Mouse (Mus musculus) CD4-positive, CD25-positive, alpha-beta regulatory T cell, adult 2 months (primary cell): Measurements from ENCODE around the gene Dicer1.

Experiments
- DNase-seq: peaks from one replicate; pipeline ENCODE4 v3.0.0-alpha.2; 2012; ENCODE audit warnings: low read depth, low spot score

The Dicer1 gene

DNA sequence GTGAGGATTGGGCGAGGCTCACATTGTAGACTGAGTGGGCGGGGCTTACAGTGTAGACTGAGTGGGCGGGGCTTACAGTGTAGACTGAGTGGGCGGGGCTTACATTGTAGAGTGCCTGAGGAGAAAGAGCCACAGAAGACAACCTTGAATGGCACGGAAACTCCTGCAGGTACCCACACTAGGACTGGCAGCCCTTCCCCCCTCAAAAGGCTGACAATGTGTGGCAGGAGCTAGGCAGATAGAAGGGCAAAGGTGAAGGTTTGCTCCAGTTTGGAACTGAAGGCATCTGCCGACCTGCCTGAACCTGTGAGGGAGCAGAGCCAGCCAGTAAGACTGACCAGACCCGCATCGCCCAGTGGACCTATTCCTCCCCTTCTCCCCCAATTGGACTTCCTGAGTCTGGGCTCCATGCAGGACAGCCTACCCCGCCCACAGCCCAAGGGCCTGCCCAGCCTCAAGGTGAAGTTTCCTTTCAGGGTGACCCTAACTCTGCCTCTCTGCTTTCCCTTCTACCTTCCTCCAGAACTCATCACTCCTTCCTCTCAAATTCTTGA is 74.3 kb downstream of the Dicer1 start:
- DNase-seq = no peak

DNA sequence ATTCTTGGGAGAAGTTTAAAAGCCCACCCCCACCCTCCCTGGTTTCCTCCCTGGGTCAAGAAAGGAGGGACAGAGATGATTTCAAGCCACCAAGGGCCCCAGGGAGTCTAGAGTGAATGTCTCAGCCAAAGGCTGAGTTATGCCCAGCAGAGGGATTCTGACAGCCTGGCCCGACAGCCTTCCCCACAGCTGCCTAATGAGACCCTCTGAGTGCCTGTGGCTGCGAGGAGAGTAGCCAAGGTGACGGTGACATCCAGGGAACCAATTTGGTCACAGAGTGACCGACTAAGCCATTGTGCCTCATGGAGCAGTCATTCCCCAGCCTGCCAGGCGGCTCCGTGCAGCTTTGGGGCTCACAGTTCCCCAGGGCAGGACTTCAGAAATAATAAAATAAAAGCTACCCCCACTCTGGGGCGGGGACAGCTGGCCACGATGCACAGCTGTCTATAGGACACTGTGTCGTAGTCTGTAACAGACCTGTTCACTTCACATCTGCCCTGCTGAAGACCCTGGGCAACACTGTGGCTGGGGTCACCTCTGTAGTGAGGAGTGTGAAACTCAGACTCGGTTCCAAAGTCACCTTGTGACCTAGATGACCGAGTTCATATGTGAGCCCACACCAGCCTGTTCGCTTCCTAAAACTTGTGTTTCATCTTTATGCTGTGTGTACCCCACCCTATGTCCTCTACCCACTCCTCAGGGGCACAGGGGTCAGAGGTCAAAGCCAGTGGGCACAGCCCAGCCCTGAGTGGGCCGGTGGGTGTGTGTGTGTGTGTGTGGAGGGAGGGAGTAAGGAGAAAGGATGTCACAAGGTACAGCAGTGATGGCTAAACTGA is 75.0 kb downstream of the Dicer1 start:
- DNase-seq = no peak

DNA sequence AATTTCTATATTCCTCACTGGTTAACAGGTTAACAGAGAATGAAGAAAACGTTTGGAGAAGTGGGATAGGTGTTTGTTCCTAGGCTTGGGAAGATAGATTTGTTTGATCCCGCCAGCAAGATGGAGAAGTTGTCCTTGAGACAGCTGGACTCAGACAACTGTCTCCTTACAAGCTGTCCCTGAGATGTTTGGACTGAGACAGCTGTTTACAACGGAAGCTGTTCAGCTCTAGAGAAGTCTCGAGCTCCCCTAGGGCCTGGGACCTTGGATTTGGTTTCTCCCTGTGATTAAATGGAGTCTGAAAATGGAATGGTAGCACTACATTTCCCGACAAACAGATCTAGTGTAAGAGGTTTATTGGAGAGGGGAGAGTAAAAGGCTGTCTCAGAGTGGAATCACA is 78.8 kb downstream of the Dicer1 start:
- no peak for DNase-seq

DNA sequence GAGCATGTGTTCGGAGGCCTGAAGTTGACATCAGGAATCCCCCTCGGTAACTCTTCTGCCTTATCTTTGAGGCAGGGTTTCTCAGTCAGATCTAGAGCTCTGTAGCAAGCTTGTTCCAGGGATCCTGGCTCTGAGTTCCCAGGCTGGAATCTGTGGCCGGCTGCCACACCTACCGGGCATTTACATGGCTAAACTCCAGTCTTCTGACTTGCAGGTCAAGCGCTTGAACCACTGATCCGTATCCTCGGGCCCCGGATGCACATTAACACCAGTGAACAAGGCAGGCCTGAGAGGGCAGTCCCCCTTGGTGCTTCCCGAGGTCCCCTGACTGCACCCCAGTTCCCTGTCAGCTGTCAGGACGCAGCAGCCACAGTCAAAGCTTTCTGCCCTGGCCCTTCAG is 79.3 kb downstream of the Dicer1 start:
- DNase-seq = no peak

DNA sequence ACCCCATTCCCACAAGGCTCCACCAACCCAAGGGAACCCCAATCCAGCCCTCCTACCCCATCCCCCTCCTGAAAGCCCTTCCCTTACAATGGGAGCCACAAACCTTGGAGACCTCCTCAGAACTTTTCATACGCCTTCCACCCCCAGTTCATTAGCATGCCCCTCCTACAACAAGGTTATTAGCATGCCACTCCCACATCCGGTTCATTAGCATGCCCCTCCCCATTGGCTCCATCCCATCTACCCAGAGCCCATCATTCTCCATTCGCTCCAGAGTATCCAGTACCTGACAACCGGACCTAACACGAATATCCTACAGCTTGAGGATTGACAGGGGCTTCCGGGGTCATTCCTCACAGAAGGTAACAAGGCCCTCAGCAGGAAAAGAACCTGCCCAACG is 83.9 kb downstream of the Dicer1 start:
- no peak for DNase-seq

DNA sequence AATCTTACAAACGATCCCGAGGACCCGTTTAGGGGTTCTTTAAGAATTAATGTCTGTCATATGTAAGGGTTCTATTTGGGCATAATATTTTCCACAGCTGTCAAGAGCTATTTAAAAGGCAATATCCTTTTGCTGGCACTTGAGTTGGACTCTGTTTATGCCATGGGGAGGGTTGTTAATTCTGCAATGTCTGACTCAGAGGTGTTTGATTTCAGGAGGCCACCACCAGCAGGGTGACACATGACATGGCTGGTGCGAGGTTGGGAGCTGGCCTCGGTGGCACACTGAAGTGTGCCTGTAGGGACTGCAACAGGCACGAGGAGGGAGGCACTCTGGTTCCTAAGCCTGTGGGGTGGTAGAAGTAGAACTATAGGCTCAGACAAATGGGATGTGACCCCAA is 85.8 kb downstream of the Dicer1 start:
- DNase-seq = no peak

DNA sequence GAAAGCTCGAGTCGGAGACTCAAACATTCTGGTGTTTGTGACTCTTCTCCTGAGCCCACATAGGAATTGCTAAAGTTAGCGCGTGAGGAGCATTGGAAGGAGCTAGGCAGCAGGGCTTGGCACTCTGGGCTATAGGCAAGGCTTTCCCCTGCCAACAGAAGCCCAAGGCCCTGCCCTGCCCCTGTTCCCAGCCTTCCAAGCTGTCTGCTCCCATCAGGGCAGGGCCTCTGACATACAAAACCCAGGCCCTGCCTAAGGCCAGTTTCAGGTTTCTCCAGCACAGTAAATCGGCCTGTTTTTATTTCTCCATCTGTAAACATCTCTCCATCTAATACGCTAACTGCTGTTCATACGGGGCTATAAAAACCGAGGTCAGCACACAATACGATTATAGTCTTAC is 86.2 kb downstream of the Dicer1 start:
- no peak for DNase-seq

DNA sequence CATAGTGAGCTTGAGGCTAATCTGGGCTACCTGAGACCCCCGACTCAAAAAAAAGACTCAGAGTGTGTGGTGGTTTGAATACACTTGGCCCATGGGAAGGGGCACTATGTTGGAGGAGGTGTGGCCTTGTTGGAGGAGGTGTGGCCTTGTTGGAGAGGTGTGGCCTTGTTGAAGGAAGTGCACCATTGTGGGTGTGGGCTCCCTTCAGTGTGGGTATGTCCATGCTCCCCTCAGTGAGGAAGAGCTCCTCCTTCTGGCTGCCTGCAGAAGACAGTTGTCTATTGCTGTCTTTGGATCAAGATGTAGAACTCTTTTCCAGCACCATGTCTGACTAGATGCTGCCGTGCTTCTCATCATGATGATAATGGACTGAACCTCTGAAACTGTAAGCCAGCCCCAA is 95.6 kb downstream of the Dicer1 start:
- no peak for DNase-seq

DNA sequence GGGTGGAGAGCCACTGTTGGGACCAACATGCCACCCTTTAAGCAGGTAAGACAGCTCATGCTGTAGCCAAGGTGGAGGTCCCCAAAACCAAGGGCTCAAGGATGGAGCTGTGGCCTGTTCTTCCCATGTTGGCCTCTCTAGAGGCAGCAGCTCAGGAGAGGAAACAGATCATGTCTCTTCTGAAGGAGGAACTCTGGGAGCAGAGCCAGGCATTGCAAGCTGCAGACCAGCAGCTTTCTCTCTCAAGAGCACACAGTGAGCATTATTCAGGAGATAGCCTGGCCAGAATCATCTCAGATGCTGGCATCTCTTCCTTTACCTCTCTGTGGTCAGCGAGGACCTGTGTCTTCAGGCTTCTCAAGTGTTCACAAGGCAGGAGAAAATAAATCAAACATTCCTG is 96.7 kb downstream of the Dicer1 start:
- no peak for DNase-seq

DNA sequence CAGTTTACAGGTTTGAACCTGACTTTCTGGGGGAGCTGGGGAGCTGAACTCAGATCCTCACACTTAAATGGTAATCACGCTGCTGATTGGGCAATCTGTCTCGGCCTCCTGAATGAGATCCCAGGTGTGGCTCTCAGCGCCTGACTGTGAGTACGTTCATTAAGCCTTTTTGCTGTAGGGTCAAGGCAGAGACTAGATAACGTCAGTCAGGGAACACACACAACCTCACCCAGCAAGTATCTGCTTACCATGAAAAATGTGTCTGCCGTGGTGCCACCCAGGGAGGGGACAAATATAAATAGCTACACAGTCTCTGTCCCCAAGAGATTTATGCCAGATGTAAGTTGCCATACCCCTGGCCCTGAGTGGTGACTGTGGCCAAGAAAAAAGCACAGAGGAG is 99.7 kb downstream of the Dicer1 start:
- no peak for DNase-seq

DNA sequence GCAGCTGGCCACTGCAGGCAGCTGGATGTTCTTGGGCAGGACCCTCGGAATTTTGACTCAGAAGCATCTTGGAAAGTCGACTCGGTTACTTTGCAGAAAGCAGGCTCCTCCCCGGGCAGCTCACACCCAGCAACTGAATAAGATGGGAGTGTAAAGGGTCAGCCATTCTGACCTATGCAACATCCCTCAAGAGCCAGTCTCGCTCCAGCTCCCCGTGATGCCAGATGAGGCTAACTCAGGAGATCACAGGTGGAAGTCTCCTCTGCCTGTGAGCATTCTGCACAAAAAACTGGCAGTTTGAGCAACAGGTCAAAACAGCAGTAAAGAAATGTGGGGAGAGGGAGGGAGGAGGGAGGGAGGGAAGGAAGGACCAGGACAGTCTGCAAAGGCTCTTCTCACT is 100.5 kb downstream of the Dicer1 start:
- DNase-seq = no peak

DNA sequence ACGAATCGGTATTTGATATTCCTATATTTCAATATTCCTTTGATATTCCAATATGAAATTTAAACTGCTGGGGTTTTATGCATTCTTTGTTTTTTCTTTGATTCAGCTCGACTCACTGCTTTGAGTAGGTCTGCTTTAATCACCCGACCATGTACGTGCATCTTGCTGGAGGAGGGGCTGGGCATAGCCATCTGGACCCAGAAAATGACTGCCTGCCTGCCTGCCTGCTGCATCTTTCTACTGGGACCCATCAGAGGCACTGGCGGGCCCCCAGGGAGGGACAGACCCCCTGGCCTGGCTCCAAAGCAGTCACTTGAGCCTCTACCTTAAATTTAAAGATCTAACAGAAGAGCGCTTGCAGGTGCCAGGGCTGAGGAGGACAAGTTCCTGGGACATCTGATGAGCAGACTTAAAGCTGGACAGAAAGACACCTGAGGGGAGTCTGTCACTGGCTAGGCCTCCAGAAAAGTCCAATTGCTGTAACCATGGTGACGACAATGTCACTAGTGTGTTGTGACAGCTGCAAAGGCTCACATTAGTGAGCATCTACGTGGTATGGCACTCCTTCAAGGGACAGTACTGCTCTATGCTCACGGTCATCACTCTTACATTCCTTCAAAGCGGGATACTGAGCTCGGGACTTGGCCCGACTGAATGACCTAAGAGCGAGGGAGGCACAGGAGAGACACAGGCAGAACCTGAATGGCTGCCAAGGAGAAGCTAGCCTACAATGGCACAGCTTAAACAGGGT is 101.1 kb downstream of the Dicer1 start:
- DNase-seq = no peak

DNA sequence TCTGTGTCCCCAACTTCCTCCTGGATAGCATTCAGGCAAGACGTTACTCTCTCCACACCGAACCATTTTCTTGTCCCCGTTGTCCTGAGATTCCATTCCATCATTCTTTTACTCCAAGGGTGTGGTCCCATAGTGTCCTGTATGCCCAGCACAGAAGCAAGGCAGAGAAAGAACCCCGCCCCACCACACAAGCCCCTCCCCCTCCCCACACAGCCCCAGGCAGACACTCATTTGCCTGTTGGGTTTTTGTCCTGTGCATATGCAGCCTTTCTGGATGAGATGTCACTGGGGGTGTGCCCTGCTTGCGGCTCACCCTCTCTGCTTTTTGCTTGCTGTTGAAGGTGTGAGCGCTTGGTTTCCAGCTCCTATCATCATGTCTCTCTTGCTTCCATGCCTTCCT is 103.4 kb downstream of the Dicer1 start:
- no peak for DNase-seq

DNA sequence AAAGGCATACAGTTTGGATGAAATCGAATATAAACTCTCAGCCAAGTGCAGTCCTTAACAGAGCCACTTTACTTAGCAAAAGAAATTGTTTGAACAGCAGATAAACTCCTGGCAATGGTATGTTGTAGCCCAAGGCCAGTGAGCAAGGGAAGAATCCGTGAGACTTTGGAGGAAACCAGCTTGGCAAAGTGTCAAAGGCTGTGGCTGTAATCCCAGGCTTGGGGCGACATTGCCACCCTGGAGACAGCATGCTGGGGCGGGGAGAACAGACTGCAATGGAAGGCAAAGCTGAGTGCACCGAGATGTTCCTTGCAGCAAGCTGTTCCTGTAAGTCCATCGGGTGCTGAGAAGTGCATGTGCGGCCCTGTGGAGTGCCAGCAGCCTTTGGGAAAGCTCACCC is 109.4 kb downstream of the Dicer1 start:
- DNase-seq = no peak

DNA sequence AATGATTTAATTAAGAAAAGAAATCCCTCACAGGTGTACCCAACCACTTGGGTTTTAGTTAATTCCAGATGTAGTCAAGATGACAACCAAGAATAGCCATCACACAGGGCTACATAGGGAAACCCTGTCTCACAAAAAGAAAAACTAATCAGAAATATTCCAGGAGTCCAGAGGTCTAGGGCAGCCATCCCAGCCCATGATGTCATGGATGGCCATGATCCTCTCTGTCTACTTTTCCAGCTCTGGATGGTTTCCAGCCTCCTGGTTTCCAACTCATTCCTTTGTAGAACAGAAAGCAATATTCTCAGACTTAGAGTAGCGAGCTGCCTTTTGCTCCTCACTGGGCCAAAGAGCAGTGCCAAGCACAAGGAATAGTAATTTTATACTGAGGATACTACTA is 110.8 kb downstream of the Dicer1 start:
- DNase-seq = no peak

DNA sequence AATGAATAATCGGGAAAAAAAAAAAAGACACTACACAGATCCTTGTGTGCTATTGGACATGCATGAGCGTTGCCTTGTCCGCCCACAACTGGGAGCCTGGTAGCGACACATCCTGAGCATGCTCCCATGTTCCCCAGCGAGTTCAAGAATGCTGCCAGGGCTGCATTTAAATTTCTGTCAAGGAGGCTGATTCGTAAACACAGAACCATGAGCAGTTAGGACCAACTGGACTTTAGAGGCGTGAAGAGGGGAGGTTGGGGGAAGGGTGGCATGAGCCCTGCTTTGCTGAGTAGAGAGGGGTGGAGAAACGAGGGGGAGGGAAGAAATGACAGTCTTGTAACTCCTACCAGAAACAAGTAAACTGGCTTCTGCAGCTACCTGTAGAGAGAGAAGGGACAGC is 113.6 kb downstream of the Dicer1 start:
- DNase-seq = no peak
